Mouse (Mus musculus): ENCODE results near the gene Cntd1.

- no peak for TF ChIP-seq POLR2A (IDR thresholded peaks at IDR 0.05; ENCODE audit: insufficient read depth, low read depth, low read length)
- no peak for TF ChIP-seq CTCF (IDR thresholded peaks at IDR 0.05; ENCODE audit: insufficient read depth, low read depth, low read length)
These were observed 35.8 kb downstream of the Cntd1 start for GRCm38 (mm10) chr11:101314567-101314966.

Data from olfactory bulb, adult 2 months (tissue).